Mouse (Mus musculus) heart, postnatal 0 days (tissue): ENCODE data around the gene Sugt1.

ENCODE experiments used
- CTCF ChIP-seq: IDR thresholded peaks from 2 replicates; pipeline ENCODE4 v1.5.1; 2016; ENCODE audit warnings: antibody characterized with exemption, control low read depth, low read depth
- EP300 ChIP-seq: IDR thresholded peaks from 2 replicates; pipeline ENCODE4 v1.6.1; 2016; ENCODE audit warnings: antibody characterized with exemption, low read depth

GRCm38 (mm10) chr14:79621143-79621542 lies 33.7 kb downstream of the Sugt1 start:
- TF ChIP-seq CTCF (no peak), EP300 (no peak)
